Mouse (Mus musculus) megakaryocyte, embryonic 14.5 days (primary cell): ENCODE measurements around the gene Arhgef3.

ENCODE experiments used
- FLI1 ChIP-seq: IDR thresholded peaks from 2 replicates; pipeline ENCODE4 v1.6.1; 2012; ENCODE audit warnings: low read length, inconsistent platforms, mixed read lengths
- GATA1 ChIP-seq: IDR thresholded peaks from 3 replicates; pipeline ENCODE4 v1.6.1; 2012; ENCODE audit warnings: mixed read lengths, low read length, inconsistent platforms, borderline replicate concordance

DNA sequence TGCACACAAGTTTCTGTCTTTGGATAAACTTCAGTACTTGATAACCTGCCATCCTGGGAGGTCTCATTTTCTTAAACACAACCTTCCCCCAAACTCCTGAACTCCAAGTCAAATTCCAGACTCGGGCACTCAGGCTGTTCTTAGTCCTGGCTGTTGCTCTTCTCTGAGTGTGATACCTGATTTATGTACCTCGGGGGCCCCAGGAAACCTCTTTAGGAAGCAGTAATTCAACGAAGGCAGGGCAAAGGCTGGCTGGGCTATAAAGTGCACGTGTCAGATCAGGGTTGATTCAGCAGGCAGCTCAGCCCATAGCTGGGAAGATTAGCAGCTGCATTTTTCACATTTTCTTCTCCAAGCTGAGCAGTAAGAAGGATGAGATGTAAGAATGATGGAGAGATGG is 171.5 kb downstream of the Arhgef3 start:
- no peak for TF ChIP-seq GATA1
- no peak for TF ChIP-seq FLI1
